Mouse (Mus musculus) monocyte, adult 5-6 weeks (primary cell): ENCODE data around the gene Gnptg. TPM values are rescaled to one million over a fixed set of nuclear protein-coding genes. Genes with fewer than 3 reads are reported as not detected.

ENCODE experiments used
- ATAC-seq: fragments of 153-309, 156-312 bp; replicated peaks from 2 replicates; pipeline ENCODE4 v1.8.0; 2017; ENCODE audit warnings: mild to moderate bottlenecking; ENCODE audit not compliant: low TSS enrichment, insufficient number of reproducible peaks, severe bottlenecking, poor library complexity, low FRiP score
- total RNA-seq: library from RNA; stranded (forward); fragments of 200-1000, 200-491, 200-594 nt; gene quantifications from 3 replicates; pipeline ENCODE4 v1.2.3, GENCODE M21; 2017

The Gnptg gene
- 27.2 to 58.6 TPM (median 49.2 TPM) in 3 replicates for total RNA-seq

GRCm38 (mm10) chr17:25239695-25240636, at the start of gene Gnptg, which contains the start of gene Tsr3:
Gnptg (minus strand) TSS chr17:25240124.
Tsr3 (plus strand) TSS chr17:25240170.
- ATAC-seq: peak; percentile 80

GRCm38 (mm10) chr17:25288842-25289241, 48.9 kb upstream of the Gnptg start:
- no peak; the same call in 1 of the 2 replicates for ATAC-seq

- peak; percentile 86 for ATAC-seq
Measured at GRCm38 (mm10) chr17:25285033-25285432, 45.1 kb upstream of the Gnptg start.

GRCm38 (mm10) chr17:25282133-25282532, 42.2 kb upstream of the Gnptg start:
- ATAC-seq: 0 out of 2 replicates have a peak, but pooled peaks have one; percentile 48

DNA sequence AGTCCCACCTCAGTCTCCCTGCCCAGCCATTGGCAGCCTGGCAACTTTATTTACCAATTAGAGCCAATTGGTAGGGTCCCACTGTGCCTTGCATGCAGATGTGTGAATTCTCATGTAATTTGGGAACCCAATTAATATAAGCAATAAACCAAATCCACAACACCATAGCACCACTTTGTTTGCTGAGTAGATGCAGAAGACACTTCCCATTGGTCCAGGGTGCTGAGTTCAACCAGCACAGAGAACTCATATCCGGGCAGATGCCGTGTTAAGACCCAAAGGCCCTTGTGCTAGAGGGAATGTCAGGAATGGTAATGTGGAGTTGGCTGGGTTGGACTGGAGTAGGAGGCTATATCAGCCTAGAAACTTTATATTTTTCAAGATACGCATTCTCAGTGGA, 35.9 kb upstream of the Gnptg start:
- no peak for ATAC-seq

GRCm38 (mm10) chr17:25274571-25275346, 34.8 kb upstream of the Gnptg start, which contains the start of gene Ube2i:
Ube2i (minus strand) TSS chr17:25274622.
- no peak for ATAC-seq

DNA sequence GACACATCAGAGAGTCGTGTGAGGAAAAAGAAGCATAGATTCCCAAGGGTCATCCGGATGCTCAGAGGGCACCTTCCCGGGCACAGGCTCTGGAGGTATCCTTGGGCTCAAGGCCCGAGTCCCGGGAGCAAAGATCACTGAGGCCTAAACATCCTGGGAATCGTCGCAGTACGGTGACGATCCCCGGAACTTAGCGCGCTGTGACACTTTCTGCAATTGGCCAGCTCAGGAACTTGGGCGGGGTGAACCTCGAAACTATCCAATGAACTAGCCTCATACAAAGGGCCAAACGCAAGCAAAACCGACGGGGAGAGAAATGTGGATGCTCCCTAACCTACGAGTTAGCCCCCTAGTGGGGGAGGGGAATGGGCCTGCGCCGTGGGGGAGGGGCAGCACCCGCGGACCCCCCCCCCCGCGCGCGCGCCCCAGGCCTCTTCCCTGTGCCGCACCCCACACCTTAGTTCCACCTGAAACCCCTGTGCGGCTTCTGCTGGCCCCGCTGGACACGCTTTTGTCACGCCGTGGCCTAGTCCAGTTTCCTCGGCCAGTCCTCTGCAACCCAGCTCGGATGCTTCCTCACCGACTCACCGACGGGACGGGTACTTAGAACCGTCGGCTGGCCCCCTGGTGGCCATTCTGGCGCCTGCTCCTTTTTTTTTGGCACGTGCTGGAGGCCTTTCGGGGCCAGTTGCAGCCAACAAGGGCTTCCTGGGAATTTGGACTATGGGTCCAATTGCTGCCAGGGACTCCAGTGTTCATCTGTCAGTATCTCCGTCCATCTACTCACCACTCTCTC, 34.0 kb upstream of the Gnptg start:
- ATAC-seq: peak; percentile 85

GRCm38 (mm10) chr17:25272951-25273705, 33.2 kb upstream of the Gnptg start:
- peak; percentile 59 for ATAC-seq

- no peak for ATAC-seq
Measured at GRCm38 (mm10) chr17:25272326-25272725, 32.4 kb upstream of the Gnptg start.

DNA sequence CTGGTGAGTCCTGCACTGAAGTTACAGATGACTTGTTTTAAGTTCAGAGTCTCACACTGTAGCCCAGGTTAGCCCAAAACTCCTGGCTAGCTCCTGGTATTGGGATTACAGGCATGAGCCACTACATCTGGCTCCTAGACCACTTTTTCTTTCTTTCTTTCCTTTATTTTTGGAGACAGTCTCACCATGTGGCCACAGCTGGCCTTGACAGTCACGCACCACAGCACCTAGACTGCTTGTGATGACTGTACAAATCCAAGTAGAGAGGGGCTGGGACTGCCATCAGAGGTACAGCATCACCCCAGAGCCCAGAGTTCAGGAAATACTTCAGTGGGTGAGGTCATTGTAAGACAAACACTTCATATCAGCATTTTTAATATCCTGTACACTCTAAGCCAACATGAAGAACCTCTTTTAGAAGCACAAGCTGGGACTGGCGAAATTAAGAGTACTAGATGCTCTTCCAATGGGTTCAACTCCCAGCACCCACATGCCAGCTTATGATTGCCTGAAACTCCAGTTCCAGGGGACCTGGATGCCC, 30.9 kb upstream of the Gnptg start:
- ATAC-seq: no peak

- no peak for ATAC-seq
Measured at GRCm38 (mm10) chr17:25264453-25264852, 24.5 kb upstream of the Gnptg start.

DNA sequence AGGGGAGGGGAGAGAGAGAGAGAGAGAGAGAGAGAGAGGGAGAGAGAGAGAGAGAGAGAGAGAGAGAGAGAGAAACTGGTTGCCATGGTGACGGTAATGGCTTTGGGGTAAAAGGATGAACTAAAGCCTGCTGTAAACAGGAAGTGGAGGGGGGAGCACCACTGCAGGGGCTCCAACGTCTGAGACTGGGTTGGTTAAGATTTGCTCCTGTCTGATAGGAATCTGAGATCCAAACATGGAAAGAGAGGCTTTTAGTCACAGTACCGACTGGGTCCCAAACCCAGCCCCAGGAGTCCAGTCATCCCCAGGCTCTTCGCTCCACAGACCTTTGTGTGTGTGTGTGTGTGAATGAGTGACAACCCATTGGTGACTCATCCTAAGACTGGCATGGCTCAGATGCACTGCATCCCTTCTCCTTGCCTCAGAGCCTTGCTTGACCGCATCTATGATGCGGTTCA, 17.9 kb upstream of the Gnptg start:
- ATAC-seq: 0 out of 2 replicates have a peak, but pooled peaks have one; percentile 20

DNA sequence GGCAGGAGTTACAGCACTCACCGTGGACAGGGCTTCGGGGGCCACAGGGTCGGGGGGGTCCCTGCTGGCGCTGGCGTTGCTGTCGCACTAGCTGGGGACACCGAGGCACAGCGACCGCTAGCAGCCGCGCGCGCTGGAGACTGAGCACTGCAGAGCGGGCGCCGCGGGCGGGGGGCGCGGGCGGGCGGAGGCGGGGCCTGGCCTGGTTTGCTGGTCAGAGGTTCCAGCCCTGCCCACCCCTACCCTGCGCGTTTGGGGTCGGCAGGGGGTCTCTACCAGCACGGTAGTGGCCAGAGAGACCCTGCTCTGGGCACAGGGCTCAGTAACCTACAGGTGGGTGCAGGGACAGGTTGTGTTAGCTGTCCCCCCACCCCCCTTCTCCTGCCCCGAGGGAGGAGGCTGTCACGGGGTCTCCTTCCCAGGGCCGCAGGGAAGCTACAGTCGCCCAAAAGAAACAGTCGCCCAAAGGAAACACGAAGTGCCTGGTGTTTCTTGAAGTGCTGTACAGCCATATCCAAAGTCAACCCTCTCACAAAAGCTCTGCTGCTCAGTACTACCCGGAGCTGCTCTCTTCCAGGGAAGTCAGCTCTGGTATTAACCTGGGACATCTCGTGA, 16.3 kb upstream of the Gnptg start, which contains the start of gene Baiap3:
TSS of gene Baiap3 (minus strand) at position 225 of the 615 bp plus-strand sequence.
- no peak for ATAC-seq

GRCm38 (mm10) chr17:25255110-25255509, 15.2 kb upstream of the Gnptg start:
- ATAC-seq: no peak

GRCm38 (mm10) chr17:25253760-25254159, 13.8 kb upstream of the Gnptg start:
- ATAC-seq: no peak

GRCm38 (mm10) chr17:25252643-25253042, 12.7 kb upstream of the Gnptg start:
- ATAC-seq: no peak

DNA sequence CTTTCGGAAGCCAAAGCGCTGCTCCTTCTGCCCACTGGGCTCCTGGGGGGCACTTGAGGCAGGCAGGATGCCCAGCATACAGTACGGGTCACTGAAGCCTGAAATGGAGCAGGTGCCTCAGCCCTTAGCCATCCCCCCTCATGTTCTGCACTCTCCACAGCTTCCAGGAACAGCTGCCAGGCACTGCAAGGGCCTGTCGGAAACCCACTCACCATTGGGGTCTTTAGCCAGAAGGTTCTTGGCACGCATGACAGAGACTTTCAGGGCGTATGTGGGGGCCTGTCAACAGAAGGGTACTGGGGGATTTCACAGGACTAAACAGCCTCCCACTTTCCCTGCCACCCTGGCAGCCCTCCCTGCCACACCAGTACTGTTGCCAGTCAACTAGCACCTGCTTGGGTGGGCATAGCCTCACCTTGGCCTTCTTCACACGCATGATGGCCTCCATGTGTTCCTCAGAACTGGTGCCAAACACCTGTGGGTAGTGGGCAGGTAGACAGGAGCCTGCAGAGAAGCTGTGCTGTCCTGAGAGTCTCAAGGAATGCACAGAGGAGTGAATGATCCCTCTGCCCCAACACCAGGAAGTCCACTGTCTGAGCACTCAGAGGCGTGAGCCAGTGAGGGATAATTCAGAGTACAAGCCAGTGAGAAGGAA, 10.4 kb upstream of the Gnptg start:
- ATAC-seq: no peak
